Mouse (Mus musculus) midbrain, embryonic 15.5 days (tissue): ENCODE measurements around the gene Cyp17a1. TPM values are rescaled to one million over a fixed set of nuclear protein-coding genes. Genes with fewer than 3 reads are reported as not detected.

Experiments used
- ATAC-seq: fragments of 200-750 bp; cut with Nextera tagmentation; replicated peaks from 2 replicates; pipeline ENCODE4 v1.8.0; 2017; ENCODE audit warnings: moderate TSS enrichment
- H3K27ac ChIP-seq: fragments of 300-500 bp; sonication (generic); 2 replicates; pipeline ENCODE4 v1.5.1; 2015; ENCODE audit warnings: mild to moderate bottlenecking, inconsistent platforms
- H3K27me3 ChIP-seq: fragments of 300-500 bp; sonication (generic); replicated peaks from 2 replicates; pipeline ENCODE4 v1.6.1; 2015; ENCODE audit warnings: inconsistent platforms
- H3K36me3 ChIP-seq: fragments of 300-500 bp; sonication (generic); replicated peaks from 2 replicates; pipeline ENCODE4 v1.6.1; 2015; ENCODE audit warnings: inconsistent platforms
- H3K4me1 ChIP-seq: fragments of 300-500 bp; sonication (generic); 2 replicates; pipeline ENCODE4 v1.6.1; 2015; ENCODE audit warnings: inconsistent platforms
- H3K4me2 ChIP-seq: fragments of 300-500 bp; sonication (generic); 2 replicates; pipeline ENCODE4 v1.6.1; 2015; ENCODE audit warnings: inconsistent platforms, mild to moderate bottlenecking, moderate library complexity
- H3K4me3 ChIP-seq: fragments of 300-500 bp; sonication (generic); 2 replicates; pipeline ENCODE4 v1.5.1; 2015; ENCODE audit warnings: mild to moderate bottlenecking, inconsistent platforms
- H3K9ac ChIP-seq: fragments of 300-500 bp; sonication (generic); 2 replicates; pipeline ENCODE4 v1.6.1; 2015; ENCODE audit warnings: mild to moderate bottlenecking, inconsistent platforms
- H3K9me3 ChIP-seq: fragments of 300-500 bp; sonication (generic); 2 replicates; pipeline ENCODE4 v1.6.1; 2016; ENCODE audit warnings: inconsistent platforms
- WGBS: fragments of 180-500 bp; shearing (Covaris S2); methylation state at CpG from one replicate; pipeline ENCODE4 v1.1.7; 2015; ENCODE audit warnings: mixed read lengths; 5-methylcytosine and 5-hydroxymethylcytosine counted together
- polyA plus RNA-seq: library from polyadenylated mRNA; unstranded; fragments of >200 nt; fragmentation: Nextera tagmentation; extraction: Ambion mirVana; gene quantifications from 2 replicates; pipeline ENCODE4 v1.2.1, GENCODE M21; 2015

The Cyp17a1 gene
- polyA plus RNA-seq, 1 experiment from 2014 or later, result not detected

- Histone ChIP-seq H3K27me3 (no peaks in the 10 kb centered on the region), H3K9ac (no peak overlapping the region), H3K4me1 (peaks cover 27% of the 10 kb centered on the region), H3K9me3 (no peaks in the 10 kb centered on the region), H3K27ac (no peak overlapping the region), H3K4me2 (no peak overlapping the region), H3K36me3 (peaks cover 7% of the 10 kb centered on the region; the same call in 1 of the 2 replicates), H3K4me3 (no peak overlapping the region)
- ATAC-seq, result no peak
- 89% methylated on average over 8 of the region's 8 CpGs for WGBS
Observed at GRCm38 (mm10) chr19:46647850-46648249, 25.1 kb downstream of the Cyp17a1 start.

- H3K36me3 ChIP-seq, result peaks cover 4% of the 10 kb centered on the region; the same call in 1 of the 2 replicates
- WGBS, result 89% methylated on average over 3 of the region's 3 CpGs
- no peak overlapping the region for H3K4me2 ChIP-seq
- H3K27me3 ChIP-seq, result no peaks in the 10 kb centered on the region
- no peak overlapping the region for H3K27ac ChIP-seq
- no peaks in the 10 kb centered on the region for H3K9me3 ChIP-seq
- ATAC-seq, result no peak
- H3K4me3 ChIP-seq, result no peak overlapping the region
- H3K9ac ChIP-seq, result no peak overlapping the region
- H3K4me1 ChIP-seq, result peaks cover 33% of the 10 kb centered on the region
Observed at GRCm38 (mm10) chr19:46647254-46647653, 25.7 kb downstream of the Cyp17a1 start.

GRCm38 (mm10) chr19:46646041-46646481 is 26.9 kb downstream of the Cyp17a1 start:
- ATAC-seq, result no peak
- Histone ChIP-seq H3K4me3 (no peak overlapping the region), H3K4me2 (no peak overlapping the region), H3K4me1 (peaks cover 45% of the 10 kb centered on the region), H3K27me3 (no peaks in the 10 kb centered on the region), H3K9ac (no peak overlapping the region), H3K9me3 (no peaks in the 10 kb centered on the region), H3K36me3 (no peaks in the 10 kb centered on the region), H3K27ac (peak overlapping the region; percentile 51)
- 78% methylated on average over 12 of the region's 12 CpGs for WGBS

GRCm38 (mm10) chr19:46644793-46645602 is 28.0 kb downstream of the Cyp17a1 start:
- ATAC-seq, result no peak
- 33% methylated on average over 12 of the region's 12 CpGs for WGBS
- Histone ChIP-seq H3K27me3 (no peaks in the 10 kb centered on the region), H3K4me2 (no peak overlapping the region), H3K9me3 (no peaks in the 10 kb centered on the region), H3K36me3 (no peaks in the 10 kb centered on the region), H3K4me1 (peaks cover 50% of the 10 kb centered on the region), H3K9ac (no peak overlapping the region), H3K4me3 (no peak overlapping the region), H3K27ac (peak overlapping the region; percentile 51)

- Histone ChIP-seq H3K4me3 (no peak overlapping the region), H3K4me1 (peaks cover 50% of the 10 kb centered on the region), H3K27ac (peak overlapping the region; percentile 51; the same call in 1 of the 2 replicates), H3K4me2 (no peak overlapping the region), H3K27me3 (no peaks in the 10 kb centered on the region), H3K9ac (no peak overlapping the region), H3K36me3 (no peaks in the 10 kb centered on the region), H3K9me3 (no peaks in the 10 kb centered on the region)
- WGBS, result 79% methylated on average over 10 of the region's 10 CpGs
- no peak for ATAC-seq
Observed at GRCm38 (mm10) chr19:46644343-46644792, 28.6 kb downstream of the Cyp17a1 start.

GRCm38 (mm10) chr19:46643236-46643635 is 29.7 kb downstream of the Cyp17a1 start:
- Histone ChIP-seq H3K27me3 (no peaks in the 10 kb centered on the region), H3K27ac (no peak overlapping the region), H3K9ac (no peak overlapping the region), H3K9me3 (no peaks in the 10 kb centered on the region), H3K4me2 (no peak overlapping the region), H3K4me1 (peaks cover 50% of the 10 kb centered on the region), H3K36me3 (0 out of 2 replicates have a peak, but pooled peaks cover 3% of the 10 kb centered on the region), H3K4me3 (no peak overlapping the region)
- no peak for ATAC-seq
- 81% methylated on average over 5 of the region's 5 CpGs for WGBS

GRCm38 (mm10) chr19:46642136-46642753 is 30.7 kb downstream of the Cyp17a1 start:
- Histone ChIP-seq H3K27me3 (no peaks in the 10 kb centered on the region), H3K4me3 (no peak overlapping the region), H3K36me3 (0 out of 2 replicates have a peak, but pooled peaks cover 3% of the 10 kb centered on the region), H3K9me3 (no peaks in the 10 kb centered on the region), H3K4me1 (peaks cover 53% of the 10 kb centered on the region), H3K4me2 (no peak overlapping the region), H3K27ac (peak overlapping the region; percentile 55), H3K9ac (no peak overlapping the region)
- no peak for ATAC-seq
- WGBS, result 65% methylated on average over 22 of the region's 22 CpGs

- H3K4me1 ChIP-seq, result peaks cover 59% of the 10 kb centered on the region
- H3K9ac ChIP-seq, result no peak overlapping the region
- no peaks in the 10 kb centered on the region for H3K9me3 ChIP-seq
- 66% methylated on average over 19 of the region's 19 CpGs for WGBS
- no peaks in the 10 kb centered on the region for H3K27me3 ChIP-seq
- no peak overlapping the region for H3K4me2 ChIP-seq
- H3K4me3 ChIP-seq, result no peak overlapping the region
- no peak for ATAC-seq
- H3K36me3 ChIP-seq, result 0 out of 2 replicates have a peak, but pooled peaks cover 3% of the 10 kb centered on the region
- peak overlapping the region; percentile 55 for H3K27ac ChIP-seq
Observed at GRCm38 (mm10) chr19:46641420-46642085, 31.4 kb downstream of the Cyp17a1 start.

- Histone ChIP-seq H3K36me3 (0 out of 2 replicates have a peak, but pooled peaks cover 3% of the 10 kb centered on the region), H3K4me1 (peaks cover 63% of the 10 kb centered on the region), H3K27me3 (no peaks in the 10 kb centered on the region), H3K27ac (peak overlapping the region; percentile 55; the same call in 1 of the 2 replicates), H3K9ac (no peak overlapping the region), H3K9me3 (no peaks in the 10 kb centered on the region), H3K4me2 (no peak overlapping the region), H3K4me3 (no peak overlapping the region)
- 90% methylated on average over 8 of the region's 8 CpGs for WGBS
- ATAC-seq, result no peak
Observed at GRCm38 (mm10) chr19:46640780-46641179, 32.2 kb downstream of the Cyp17a1 start.

GRCm38 (mm10) chr19:46639496-46639895 is 33.5 kb downstream of the Cyp17a1 start:
- Histone ChIP-seq H3K27ac (no peak overlapping the region), H3K9me3 (no peaks in the 10 kb centered on the region), H3K36me3 (0 out of 2 replicates have a peak, but pooled peaks cover 3% of the 10 kb centered on the region), H3K4me1 (peaks cover 51% of the 10 kb centered on the region), H3K4me2 (no peak overlapping the region), H3K9ac (no peak overlapping the region), H3K27me3 (no peaks in the 10 kb centered on the region), H3K4me3 (no peak overlapping the region)
- 93% methylated on average over 14 of the region's 14 CpGs for WGBS
- no peak for ATAC-seq

GRCm38 (mm10) chr19:46639053-46639452 is 33.9 kb downstream of the Cyp17a1 start:
- no peak for ATAC-seq
- Histone ChIP-seq H3K9ac (no peak overlapping the region), H3K9me3 (no peaks in the 10 kb centered on the region), H3K27ac (no peak overlapping the region), H3K4me3 (no peak overlapping the region), H3K4me2 (no peak overlapping the region), H3K27me3 (no peaks in the 10 kb centered on the region), H3K36me3 (0 out of 2 replicates have a peak, but pooled peaks cover 3% of the 10 kb centered on the region), H3K4me1 (peaks cover 47% of the 10 kb centered on the region)

GRCm38 (mm10) chr19:46637598-46637997 is 35.4 kb downstream of the Cyp17a1 start:
- H3K36me3 ChIP-seq, result 0 out of 2 replicates have a peak, but pooled peaks cover 3% of the 10 kb centered on the region
- H3K4me3 ChIP-seq, result no peak overlapping the region
- no peaks in the 10 kb centered on the region for H3K9me3 ChIP-seq
- no peaks in the 10 kb centered on the region for H3K27me3 ChIP-seq
- H3K4me1 ChIP-seq, result peaks cover 38% of the 10 kb centered on the region
- no peak overlapping the region for H3K4me2 ChIP-seq
- WGBS, result 75% methylated on average over 6 of the region's 6 CpGs
- H3K27ac ChIP-seq, result peak overlapping the region; percentile 18; the same call in 1 of the 2 replicates
- H3K9ac ChIP-seq, result no peak overlapping the region
- ATAC-seq, result no peak
